Mouse (Mus musculus): ENCODE measurements around the gene Med7.

- TF ChIP-seq POLR2A (IDR thresholded peaks at IDR 0.05; ENCODE audit: extremely low read depth, insufficient read depth, low read length) (no peak), CTCF (IDR thresholded peaks at IDR 0.05; ENCODE audit: extremely low read depth, insufficient read depth, low read length) (no peak)
These were observed 30.0 kb upstream of the Med7 start for GRCm38 (mm10) chr11:46406721-46407120.

Measured in cortical plate, adult 2 months (tissue).